Mouse (Mus musculus) stomach, postnatal 0 days (tissue): ENCODE measurements at regions not wholly inside any gene's neighbourhood (a gene's known extent, or its start where the extent isn't known, plus 50 kb on each side); places are given as distances from the start of the nearest gene placed in this dataset.

ENCODE experiments used
- CTCF ChIP-seq: IDR thresholded peaks from 2 replicates; pipeline ENCODE4 v1.5.1; 2016; ENCODE audit warnings: antibody characterized with exemption, low read depth, mild to moderate bottlenecking, moderate library complexity
- EP300 ChIP-seq: optimal IDR thresholded peaks from 2 replicates; pipeline ENCODE3; 2016; ENCODE audit warnings: antibody characterized with exemption

DNA sequence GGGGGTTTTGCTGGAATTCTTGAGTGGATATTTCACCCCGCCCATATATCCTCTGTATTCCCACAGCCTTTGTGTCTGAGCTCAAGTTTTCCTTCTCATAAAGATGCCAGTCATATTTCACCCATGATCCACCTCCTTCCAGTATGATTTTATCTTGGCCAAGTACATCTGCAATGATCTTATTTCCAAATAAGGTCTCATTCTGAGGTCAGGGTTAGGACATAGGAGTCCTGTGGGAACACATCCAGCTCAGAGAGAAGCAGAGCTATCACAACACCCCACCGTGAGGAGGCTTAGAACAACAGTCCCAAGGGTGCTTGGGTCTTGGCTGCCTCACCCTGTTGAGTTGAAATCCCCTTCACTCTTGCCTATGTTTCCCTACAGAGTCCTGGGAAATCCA, 123.4 kb upstream of the Iqcj start:
- TF ChIP-seq EP300, result no peak
- TF ChIP-seq CTCF, result no peak
